Mouse (Mus musculus): ENCODE data around the gene Sema7a.

Gene Sema7a

DNA sequence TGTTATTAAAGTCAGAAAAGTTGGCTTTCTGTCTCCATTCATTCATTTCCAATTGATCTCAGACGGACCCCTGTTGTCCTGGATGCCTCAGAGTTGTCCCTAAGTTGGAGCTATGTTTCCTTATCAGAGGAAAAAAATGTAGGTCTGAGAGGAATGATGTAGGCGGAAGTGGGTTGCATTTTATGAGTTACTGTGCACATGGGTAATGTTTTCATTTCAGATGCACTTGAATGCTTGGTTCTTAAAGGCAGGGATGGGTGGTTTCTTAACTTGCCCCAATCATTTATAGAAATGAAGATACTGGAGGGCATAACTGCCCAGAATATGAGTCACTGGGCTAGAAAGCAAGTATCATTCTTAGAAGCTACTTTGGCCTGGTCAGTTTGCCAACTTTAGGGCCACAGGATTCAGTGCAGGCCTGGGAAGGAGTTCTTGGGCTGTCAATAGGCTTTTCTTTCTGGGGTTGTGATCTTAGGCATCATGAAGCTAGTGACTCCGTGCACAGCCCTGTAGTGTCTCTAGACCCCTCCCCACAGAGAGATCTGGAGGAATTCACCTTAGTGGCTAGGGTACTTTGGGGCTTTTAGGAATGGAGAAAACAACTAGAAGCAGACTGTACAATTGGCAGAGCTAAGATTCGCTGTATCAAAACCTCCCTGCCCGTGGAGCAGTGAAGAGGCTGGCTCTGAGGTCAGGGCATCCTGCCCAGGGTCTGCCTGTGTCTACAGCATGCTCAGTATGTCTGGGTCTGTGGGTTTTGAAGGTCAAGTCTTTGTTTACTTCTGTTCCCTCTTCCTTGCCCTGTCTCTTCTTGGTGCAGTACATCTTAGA, 1.5 kb upstream of the Sema7a start:
- DNase-seq (ENCODE audit: low read depth): no peak

DNA sequence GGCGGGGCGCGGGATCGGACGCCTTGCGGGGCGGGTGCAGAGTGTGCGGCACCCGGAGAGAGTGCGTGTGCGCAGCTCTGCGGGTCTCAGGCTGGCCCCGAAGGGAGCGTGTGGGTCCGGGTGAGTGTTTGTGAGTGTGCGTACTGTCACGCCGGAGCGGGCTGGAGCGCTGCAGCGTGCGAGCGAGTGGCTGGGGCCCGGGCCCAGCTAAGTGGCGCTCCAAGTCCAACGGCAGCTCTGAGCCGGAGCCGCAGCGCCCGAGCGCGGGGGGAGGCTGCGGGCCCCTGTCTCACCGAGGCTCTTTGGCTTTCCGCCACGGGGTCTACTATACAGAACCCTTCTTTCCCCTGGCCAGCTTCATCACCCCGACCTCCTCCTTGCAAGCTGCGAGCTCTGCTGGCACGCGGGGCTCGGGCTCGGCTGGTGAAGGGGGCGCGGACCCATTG, 460 bp downstream of the Sema7a start:
- DNase-seq (ENCODE audit: low read depth): no peak

DNA sequence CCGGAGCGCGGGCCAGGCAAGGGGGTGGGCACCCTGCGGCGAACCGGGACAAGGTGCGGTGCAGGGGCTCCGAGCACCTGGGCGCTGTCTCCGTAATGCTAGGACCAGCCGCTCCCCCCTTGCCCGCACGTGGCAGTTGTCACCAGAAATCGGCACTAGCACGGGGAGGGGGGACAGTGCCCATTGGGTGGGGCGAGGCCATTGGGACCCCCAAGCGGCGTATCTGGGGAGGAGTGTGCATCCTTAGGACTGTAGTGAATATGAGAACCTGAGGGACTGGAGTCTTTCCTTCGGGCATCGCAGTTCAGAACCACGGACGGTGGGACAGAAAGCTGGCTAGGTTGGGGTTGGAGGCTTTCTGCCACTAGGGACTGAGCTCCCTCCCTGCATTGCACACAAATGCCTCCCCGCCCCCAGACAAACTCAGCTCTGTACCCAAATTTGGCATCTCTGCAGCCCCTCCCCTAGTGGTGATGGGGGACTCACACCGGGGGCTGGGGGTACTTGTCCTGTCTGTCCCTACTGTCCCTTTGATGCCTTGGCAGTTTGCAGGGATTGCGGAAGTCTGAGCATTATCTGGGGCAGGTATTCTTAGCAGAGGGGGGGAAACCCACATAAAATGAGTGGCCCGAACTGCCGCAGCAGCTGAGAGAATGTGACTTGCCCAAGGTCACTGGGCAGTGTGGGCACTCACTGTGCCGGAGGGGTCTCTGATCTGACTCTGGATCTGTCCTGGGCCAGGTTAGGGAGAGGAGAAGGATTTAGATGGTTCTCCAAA, 1.1 kb downstream of the Sema7a start:
- DNase-seq (ENCODE audit: low read depth): no peak

DNA sequence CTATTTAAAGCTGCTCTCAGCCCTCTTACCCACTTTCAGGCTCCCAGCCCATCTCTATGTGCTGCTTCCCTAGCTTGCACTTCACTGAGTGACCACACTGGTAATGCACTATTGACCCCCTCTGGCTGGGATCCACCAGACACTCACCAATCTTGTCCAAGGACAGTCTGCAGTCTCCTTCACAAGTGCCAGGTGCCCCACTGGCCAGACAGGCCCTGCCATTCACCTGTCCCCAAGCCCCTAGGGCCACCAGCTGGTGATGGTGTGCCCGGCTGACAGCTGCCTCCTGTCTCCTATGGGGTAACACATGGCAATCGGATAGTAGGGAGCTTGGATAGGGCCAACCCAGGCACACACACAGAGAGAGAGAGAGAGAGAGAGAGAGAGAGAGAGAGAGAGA, 2.1 kb downstream of the Sema7a start:
- DNase-seq (ENCODE audit: low read depth): no peak

DNA sequence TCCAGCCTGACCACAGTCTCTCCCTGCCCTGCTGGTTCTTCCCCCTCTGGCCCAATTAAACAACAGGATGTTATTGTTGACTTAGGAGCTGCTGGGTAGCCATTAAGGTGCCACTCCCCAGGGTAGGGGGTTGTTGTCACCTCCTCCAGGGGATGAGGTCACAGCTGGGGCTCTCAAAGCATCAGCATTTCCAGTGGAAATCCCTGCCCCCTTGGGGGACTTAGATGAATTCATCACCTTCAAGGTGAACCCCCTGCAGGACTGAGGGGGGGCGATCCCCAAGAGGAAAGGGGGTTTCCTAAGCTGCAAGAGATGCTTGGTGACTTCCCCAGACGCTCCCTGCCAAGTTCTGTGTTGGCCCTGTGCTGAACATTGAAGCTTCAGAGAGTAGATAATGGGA, 3.2 kb downstream of the Sema7a start:
- DNase-seq (ENCODE audit: low read depth): no peak

DNA sequence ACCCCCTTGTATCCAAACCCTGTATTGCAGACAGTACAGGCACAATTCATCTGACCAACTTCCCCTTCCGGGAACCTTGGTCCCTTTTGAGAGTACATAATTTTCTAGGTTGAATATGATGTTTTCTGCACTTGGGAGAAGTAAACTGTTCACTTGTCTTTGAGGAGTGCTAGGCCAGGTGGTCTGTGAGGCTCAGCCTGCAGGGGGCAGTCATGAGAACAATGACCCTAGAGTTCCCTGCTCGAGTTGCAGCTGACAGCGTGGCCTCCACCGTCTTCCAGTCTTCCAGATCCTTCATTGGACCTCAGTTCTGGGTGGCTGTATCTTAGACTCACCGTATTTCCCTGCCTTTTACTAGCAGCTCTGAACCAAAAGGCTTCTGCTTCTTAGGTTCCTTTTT, 4.7 kb downstream of the Sema7a start:
- DNase-seq (ENCODE audit: low read depth): peak; percentile 20

DNA sequence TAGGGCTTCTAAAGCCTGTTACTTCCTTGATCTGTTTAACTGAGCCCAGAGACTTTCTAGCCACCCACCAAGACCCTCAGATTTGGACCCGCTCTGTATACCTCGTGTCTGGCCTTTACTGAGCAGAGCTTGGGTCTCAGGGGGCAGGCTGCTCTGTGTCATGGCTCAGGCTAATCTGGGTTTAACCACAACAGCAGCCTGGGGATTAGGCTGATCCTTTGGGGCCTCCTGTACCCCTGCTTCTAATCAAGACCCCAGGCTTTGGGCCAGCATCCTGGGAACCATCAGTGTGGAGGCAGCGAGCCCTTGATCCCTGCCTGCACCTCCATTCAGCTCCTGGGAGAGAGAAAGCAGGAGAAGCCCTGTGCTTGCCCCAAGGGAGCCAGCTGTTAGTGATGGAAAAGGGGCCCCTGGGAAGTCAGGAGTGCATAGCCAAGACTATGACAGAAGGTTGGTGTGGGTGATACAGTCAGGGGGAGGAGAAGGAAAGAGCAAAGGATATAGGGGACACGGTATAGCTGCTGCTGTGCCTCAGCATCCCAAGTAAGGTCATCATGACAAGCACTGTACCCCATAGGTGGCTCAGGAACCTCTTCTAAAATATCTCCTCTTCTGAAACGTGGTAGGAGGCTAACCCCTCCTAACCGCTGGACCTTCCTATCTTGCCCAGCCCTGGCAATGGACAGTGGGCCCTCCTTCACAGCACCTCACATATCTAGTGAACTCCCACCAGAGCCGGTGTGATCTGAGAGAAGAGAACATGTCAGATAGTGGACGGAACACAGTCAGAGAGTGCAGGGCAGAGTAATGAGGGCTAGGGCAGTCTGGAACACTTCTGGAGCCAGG, 6.1 kb downstream of the Sema7a start:
- no peak for DNase-seq (ENCODE audit: low read depth)

DNA sequence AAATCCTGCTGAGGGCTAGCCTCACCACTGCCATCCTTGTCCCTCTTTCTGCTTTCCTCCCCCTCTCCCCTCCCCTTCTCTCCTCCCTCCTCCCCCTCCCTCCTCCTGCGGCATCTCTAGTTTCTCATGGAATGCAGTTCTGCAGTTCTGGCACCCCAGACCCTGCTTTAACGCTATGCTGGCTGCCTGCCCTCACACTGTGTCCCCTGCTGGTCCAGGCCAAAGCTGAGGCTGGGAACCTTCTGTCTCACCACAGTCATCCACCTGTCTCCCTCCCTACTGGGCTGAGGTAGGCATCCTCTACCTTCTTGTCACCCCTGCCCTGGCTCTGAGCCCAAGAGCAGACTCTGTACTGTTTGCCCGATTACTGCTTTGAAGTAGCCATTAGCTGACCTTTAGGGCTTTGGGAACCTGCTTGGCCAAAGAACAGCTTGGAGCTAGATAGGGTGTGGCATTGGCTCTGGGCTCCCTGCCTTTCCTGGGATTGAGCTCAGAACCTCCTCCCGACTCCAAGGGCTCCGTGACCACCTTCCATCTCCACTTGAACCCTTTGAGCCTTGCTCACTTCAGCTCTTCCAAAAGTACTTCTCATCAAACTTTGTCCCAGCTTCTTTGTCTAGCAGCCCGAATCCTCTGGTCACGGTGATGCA, 7.6 kb downstream of the Sema7a start:
- DNase-seq (ENCODE audit: low read depth): no peak

DNA sequence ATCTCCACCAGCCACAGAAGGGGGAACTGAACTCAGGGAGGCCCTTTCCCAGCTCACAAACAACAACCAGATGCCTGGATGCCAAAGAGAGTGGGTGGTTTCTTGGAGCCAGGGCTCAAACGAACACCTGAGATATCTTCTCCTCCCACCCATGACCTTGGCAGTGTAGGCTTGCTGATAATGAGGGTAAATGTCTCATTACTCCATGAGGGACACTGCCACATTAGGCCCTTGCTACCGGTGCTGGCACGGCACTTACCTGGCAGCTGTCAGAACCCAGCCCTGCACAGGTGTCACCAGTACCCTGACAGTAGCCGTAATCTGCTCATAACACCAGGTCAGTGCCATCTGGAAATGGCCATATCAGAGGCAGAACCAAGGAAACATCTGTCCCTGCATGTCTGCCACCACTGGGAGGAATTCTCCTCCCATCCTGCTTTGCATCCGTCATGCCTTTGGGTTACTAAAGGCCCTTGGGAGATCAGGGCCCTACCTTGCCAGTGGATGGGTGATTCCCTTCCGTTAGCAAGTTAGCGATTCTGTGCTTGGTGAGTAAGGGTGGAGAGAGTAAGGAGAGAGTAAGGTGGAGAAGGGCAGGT, 8.5 kb downstream of the Sema7a start:
- DNase-seq (ENCODE audit: low read depth): no peak

DNA sequence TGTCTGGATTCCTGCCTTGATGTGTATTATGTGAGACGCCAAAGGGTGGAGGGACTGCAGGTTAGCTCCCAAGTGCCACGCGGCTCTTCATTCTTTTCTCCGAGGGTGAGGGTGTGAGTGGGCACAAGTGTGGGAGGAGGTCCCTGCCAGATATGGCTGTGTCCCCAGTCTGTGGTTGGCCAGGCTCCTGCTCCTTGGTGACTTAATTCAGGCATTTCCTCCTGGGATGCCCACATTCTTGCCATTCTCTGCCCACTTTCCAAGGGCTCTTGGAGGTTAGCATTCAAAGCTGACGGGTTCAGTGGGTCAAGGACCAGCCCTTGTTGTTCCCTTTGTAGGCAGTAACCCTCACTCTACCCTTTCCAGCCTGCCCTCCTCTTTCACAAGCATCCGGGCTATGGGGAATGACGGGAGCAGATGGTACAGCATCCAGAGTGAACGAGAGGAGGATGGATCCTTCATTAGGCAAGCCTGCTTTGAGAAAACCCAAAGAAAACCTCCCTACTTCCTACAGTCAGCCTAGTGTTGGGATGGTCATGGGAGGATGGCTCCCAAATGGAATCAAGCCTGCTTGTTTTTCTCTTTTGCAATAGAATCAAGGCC, 9.3 kb downstream of the Sema7a start:
- no peak for DNase-seq (ENCODE audit: low read depth)

DNA sequence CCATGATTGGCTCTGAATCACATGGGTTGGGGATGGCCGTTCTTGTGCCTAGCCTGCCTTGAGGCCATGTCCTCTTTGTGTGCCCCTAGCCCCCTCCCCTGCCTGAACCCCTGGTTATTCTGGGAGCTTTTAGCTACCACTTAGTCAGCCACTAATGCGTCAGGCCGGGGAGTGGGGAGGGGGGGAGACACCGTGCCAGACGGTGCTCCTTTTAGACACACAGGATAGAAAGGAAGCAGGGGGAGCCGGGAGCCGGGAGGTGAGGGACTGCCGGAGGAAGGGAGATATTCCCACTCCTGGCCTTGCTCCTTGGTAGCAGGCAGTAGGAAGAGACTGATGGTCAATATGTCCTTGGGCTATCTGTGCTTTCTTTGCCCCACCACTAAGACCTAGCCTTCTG, 10.0 kb downstream of the Sema7a start:
- DNase-seq (ENCODE audit: low read depth): no peak

DNA sequence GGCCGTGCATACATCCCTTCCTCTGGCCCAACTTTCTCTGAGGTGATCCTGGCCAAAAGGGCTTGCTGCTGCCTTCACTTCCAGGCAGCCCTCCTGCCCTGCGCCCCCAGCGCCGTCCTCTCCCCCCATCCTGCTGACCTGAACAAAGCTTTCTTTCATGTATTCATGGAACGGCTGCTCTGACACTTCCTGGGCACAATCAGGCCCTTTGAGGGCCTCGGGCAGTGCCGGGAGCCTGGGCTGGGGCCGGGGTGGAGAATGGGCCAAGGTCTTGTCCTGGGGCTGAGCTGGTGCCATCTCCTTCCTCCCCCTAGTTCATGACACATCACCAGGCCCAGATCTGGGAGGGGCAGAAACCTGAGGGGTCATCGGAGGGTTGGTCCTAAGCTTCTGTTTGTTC, 10.6 kb downstream of the Sema7a start:
- DNase-seq (ENCODE audit: low read depth): no peak

DNA sequence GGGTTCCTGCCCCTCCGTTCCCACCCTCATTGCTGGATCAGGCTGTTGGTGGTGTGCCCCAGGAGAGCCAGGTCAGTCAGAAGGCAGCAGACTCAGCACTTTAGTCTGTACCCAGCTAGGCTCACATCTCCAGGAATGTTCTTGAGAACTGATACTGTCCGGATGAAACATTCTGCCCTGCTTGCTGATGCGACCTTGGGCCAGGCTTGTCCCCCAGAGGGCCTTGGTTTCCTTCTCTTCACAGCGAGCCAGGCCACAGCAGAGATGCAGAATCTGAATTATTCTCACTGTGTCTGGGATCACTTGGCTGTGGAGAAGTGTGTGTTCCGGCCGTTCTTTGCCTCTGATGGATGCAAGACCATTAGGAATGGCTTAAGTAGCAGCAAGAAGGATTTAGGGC, 12.1 kb downstream of the Sema7a start:
- no peak for DNase-seq (ENCODE audit: low read depth)

DNA sequence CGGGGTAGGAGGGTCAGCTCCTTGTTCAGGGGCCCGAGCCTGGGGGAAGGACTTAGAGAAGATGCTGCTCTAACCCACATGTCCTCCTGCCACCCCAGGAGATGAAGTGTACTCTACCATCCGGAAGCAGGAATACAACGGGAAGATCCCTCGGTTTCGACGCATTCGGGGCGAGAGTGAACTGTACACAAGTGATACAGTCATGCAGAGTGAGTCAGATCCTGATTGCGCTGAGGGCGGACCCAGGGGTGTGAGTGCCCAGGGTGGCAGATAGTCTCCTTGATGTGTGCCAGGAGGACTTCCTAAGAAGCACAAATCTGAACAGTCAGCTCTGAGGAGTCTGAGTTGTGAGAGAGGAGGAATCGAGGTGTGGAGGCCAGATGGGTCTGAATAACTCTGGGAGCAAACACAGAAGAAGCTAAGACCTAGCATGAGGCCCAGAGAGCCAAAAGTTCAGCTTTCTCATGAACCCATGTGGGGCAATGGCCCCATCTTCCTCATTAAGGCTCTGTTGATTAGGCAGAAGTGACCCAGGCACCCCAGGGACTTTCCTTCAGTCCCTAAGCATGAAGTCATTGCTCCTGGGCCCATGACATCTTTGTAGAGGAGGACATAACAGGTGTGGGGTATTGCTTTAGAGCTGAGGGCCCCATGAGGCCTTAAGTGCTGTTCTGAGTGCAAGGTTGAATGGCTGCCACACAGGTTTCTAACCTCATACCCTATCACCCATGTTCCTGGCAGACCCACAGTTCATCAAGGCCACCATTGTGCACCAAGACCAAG, 15.2 kb downstream of the Sema7a start:
- no peak for DNase-seq (ENCODE audit: low read depth)

DNA sequence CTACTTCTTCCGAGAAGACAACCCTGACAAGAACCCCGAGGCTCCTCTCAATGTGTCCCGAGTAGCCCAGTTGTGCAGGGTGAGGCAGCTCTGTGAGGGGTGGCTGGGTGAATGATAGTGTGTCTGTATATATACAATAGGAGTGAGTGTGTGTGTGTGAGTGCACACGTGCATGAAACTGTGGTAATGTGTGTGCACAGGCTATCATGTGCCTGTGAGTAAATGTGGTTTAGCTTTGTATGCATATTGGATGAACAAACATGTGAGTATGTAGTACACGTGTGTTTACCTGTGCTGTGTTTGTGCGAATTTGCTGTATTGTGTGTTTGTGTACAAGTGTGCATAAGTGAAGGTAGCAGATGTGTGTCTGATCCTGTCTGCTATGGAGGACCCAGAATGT, 15.9 kb downstream of the Sema7a start:
- no peak for DNase-seq (ENCODE audit: low read depth)

DNA sequence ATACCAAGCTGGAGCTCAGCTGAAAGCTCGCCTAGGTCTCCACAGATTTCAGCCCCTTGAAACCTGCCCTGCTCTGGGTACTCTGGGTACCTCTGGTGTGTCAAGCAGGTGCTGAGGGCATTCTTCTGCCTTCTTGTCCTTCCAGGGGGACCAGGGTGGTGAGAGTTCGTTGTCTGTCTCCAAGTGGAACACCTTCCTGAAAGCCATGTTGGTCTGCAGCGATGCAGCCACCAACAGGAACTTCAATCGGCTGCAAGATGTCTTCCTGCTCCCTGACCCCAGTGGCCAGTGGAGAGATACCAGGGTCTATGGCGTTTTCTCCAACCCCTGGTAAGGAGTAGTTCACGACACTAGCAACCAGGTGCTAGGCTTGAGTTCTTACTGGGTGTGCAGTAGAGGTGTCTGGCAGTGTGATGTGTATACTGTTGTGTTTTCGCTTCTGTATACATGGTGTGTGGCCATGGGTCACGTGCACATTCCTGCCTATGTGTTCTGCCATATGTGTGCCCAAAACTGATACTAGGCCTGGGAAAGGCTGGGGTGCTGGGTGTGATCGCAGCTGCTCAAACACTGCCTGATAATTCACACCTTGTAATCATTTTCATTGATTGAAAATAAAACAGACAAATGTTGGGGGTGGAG, 16.4 kb downstream of the Sema7a start:
- no peak for DNase-seq (ENCODE audit: low read depth)

DNA sequence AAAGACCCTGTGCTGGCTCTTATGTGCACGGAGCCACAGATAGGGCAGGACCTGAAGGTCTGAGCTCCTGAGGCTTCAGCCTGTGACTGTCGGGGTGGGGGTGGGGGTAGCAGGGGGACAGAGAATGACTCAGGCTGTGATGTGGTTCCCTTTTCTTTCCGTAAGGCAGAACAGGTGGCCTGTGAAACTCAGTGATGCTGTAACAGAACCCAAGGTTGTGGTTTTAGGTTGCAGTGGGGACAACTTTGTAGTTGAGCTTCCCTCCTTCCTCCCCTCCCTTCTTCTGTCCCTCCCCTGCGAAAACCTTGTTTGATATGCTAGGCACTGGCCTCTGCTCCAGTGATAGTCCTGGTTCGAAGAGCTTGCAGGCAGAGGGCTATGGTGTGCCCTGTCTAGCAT, 16.9 kb downstream of the Sema7a start:
- no peak for DNase-seq (ENCODE audit: low read depth)

DNA sequence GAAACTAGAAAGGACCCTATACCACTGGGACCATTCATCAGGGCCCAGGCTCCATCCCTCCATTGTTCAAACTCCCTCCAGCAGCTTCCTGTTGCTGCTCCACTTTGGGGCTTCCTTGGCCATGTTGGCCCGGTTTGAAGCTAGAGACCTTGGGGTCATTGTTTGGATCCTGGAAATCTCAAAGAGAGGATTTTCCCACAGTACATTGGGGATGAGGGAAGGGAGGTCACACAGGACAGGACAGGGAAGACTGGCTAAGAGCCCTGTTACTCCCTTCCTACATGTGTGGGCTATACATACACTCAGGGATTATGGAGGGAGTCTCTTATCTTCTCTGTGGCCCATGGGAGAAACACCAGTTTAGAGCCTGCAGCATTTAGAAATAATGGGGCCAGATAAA, 18.7 kb downstream of the Sema7a start:
- DNase-seq (ENCODE audit: low read depth): no peak

DNA sequence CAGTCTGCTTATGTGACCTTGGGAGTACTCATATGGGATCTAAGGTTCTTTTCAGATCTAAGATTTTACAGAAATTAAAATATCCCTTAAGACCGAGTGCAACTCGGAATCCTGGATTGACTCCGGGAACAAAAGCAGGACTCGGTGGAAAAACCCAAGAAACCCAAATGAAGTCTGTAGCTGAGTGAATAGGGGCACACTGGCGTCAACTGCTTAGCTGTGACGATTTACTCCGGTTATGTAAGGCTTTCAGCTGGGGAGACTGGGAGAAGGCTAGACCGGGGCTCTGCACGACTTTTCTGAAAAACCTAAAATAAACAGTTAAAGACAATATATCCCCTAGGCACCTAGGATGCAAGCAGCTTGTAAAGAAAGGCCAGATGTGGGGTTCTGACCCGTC, 19.5 kb downstream of the Sema7a start:
- no peak for DNase-seq (ENCODE audit: low read depth)

Measured in c-Kit-positive CD71-positive TER-119-negative erythroid progenitor cells, embryonic 14.5 days (primary cell).